Mouse (Mus musculus): ENCODE measurements around the gene Map3k15.

- TF ChIP-seq POLR2A (IDR thresholded peaks at IDR 0.05; ENCODE audit: extremely low read depth, insufficient read depth, low read length): no peak
- 0 out of 2 replicates have a peak, but pooled peaks have one; percentile 21 for TF ChIP-seq CTCF (IDR thresholded peaks at IDR 0.05; ENCODE audit: extremely low read depth, insufficient read depth, low read length)
These were observed at the start of gene Map3k15 for GRCm38 (mm10) chrX:159988002-159988960.

All from cortical plate, adult 2 months (tissue).